Mouse (Mus musculus): ENCODE data around the gene Zfp652. TPM values are rescaled to one million over a fixed set of nuclear protein-coding genes. Genes with fewer than 3 reads are reported as not detected.
A peak's percentile ranks its signal among the peaks of the same experiment; 100 is the strongest.

Gene Zfp652
- total and polyA plus RNA-seq, 3 experiments: 57.0 to 261 (median 180) TPM

DNA sequence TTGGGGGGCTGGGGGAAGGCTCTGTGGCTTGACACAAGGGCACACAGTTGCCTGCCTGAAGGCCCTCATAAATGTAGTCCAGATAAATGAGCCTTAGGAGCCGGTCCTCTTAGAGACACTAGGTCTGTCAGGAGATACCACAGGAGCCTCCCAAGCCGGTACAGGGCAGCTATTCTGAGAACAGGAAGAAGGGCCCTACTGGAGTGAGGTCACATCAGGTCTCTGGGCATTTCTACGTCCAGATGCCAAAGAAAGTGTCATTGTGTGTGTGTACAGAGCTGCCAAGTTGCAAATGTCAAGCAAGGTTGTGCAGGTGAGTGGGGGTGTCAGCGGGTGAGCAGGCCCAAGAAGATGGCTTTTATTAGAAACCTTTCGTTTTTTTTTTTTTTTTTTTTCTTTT lies 83.1 kb downstream of the Zfp652 start:
- peaks cover 25% of the 10 kb centered on the region for H3K36me3 ChIP-seq (replicated peaks)
- no peaks in the 10 kb centered on the region; the same call in 1 of the 2 replicates for H3K27me3 ChIP-seq (ENCODE audit: insufficient read depth, low read length)
- ATAC-seq (ENCODE audit: extremely low read depth, insufficient number of reproducible peaks, low FRiP score, poor library complexity, severe bottlenecking) (no peak), DNase-seq (ENCODE audit: low spot score) (no peak)
- no peak for TF ChIP-seq GATA1 (IDR thresholded peaks at IDR 0.05; ENCODE audit: borderline replicate concordance, low read length)
- no peak for TF ChIP-seq GATA2 (IDR thresholded peaks at IDR 0.05; ENCODE audit: borderline replicate concordance, low read depth, low read length)
- TF ChIP-seq TAL1 (conservative IDR thresholded peaks at IDR 0.05; ENCODE audit: low read depth, low read length): no peak
- TF ChIP-seq CTCF (IDR thresholded peaks at IDR 0.05; ENCODE audit: low read depth, low read length): no peak
- no peak for TF ChIP-seq POLR2AphosphoS5 (IDR thresholded peaks at IDR 0.05; ENCODE audit: insufficient replicate concordance, low read depth, low read length)
- H3K9me3 ChIP-seq (replicated peaks): no peaks in the 10 kb centered on the region
- peaks cover 43% of the 10 kb centered on the region for H3K4me1 ChIP-seq (ENCODE audit: insufficient read depth, low read depth, low read length)
- H3K4me3 ChIP-seq (ENCODE audit: low read depth, low read length): no peak overlapping the region

GRCm38 (mm10) chr11:95805010-95805409 lies 92.5 kb downstream of the Zfp652 start:
- Histone ChIP-seq H3K27me3 (ENCODE audit: insufficient read depth, low read length) (no peaks in the 10 kb centered on the region), H3K36me3 (replicated peaks) (no peaks in the 10 kb centered on the region), H3K4me1 (ENCODE audit: insufficient read depth, low read depth, low read length) (peaks cover 69% of the 10 kb centered on the region), H3K9me3 (replicated peaks) (peaks cover 7% of the 10 kb centered on the region), H3K4me3 (ENCODE audit: low read depth, low read length) (no peak overlapping the region)
- no peak for DNase-seq (ENCODE audit: low spot score)
- no peak for ATAC-seq (ENCODE audit: extremely low read depth, insufficient number of reproducible peaks, low FRiP score, poor library complexity, severe bottlenecking)
- TF ChIP-seq GATA2 (IDR thresholded peaks at IDR 0.05; ENCODE audit: borderline replicate concordance, low read depth, low read length) (no peak), TAL1 (conservative IDR thresholded peaks at IDR 0.05; ENCODE audit: low read depth, low read length) (no peak), GATA1 (IDR thresholded peaks at IDR 0.05; ENCODE audit: borderline replicate concordance, low read length) (no peak), CTCF (IDR thresholded peaks at IDR 0.05; ENCODE audit: low read depth, low read length) (no peak), POLR2AphosphoS5 (IDR thresholded peaks at IDR 0.05; ENCODE audit: insufficient replicate concordance, low read depth, low read length) (no peak)

DNA sequence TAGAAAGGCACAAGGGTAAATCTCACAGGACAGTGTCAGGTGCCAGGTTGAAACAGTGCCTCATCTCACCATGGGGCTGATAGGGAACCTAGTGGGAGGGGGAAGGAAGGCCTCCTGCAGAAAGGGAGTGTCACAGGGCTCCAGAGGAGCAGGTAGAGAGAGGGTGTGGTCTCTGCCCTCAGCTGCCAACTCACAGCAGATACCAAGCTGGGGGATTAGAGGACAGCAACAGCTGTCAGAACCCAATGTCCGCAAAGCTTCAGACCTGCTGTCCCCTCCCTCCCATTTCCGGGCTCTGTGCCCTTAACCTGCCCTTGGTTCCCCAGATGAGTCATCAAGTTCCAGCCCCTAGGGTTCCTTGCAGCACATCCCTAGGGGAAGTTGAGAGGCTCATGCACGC lies 93.1 kb downstream of the Zfp652 start:
- peak; percentile 38; the same call in 1 of the 2 replicates for ATAC-seq (ENCODE audit: extremely low read depth, insufficient number of reproducible peaks, low FRiP score, poor library complexity, severe bottlenecking)
- H3K9me3 ChIP-seq (replicated peaks): peaks cover 7% of the 10 kb centered on the region
- H3K4me3 ChIP-seq (ENCODE audit: low read depth, low read length): peak overlapping the region; percentile 16; the same call in 1 of the 2 replicates
- H3K27me3 ChIP-seq (ENCODE audit: insufficient read depth, low read length): no peaks in the 10 kb centered on the region
- TF ChIP-seq CTCF (IDR thresholded peaks at IDR 0.05; ENCODE audit: low read depth, low read length) (no peak), GATA1 (IDR thresholded peaks at IDR 0.05; ENCODE audit: borderline replicate concordance, low read length) (no peak), GATA2 (IDR thresholded peaks at IDR 0.05; ENCODE audit: borderline replicate concordance, low read depth, low read length) (no peak), TAL1 (conservative IDR thresholded peaks at IDR 0.05; ENCODE audit: low read depth, low read length) (no peak), POLR2AphosphoS5 (IDR thresholded peaks at IDR 0.05; ENCODE audit: insufficient replicate concordance, low read depth, low read length) (no peak)
- DNase-seq (ENCODE audit: low spot score): no peak
- H3K36me3 ChIP-seq (replicated peaks): no peaks in the 10 kb centered on the region
- peaks cover 69% of the 10 kb centered on the region for H3K4me1 ChIP-seq (ENCODE audit: insufficient read depth, low read depth, low read length)

- H3K4me1 ChIP-seq (ENCODE audit: insufficient read depth, low read depth, low read length): peaks cover 73% of the 10 kb centered on the region
- ATAC-seq (ENCODE audit: extremely low read depth, insufficient number of reproducible peaks, low FRiP score, poor library complexity, severe bottlenecking): no peak
- H3K36me3 ChIP-seq (replicated peaks): no peaks in the 10 kb centered on the region
- TF ChIP-seq POLR2AphosphoS5 (IDR thresholded peaks at IDR 0.05; ENCODE audit: insufficient replicate concordance, low read depth, low read length): no peak
- TF ChIP-seq GATA1 (IDR thresholded peaks at IDR 0.05; ENCODE audit: borderline replicate concordance, low read length): no peak
- no peak for TF ChIP-seq CTCF (IDR thresholded peaks at IDR 0.05; ENCODE audit: low read depth, low read length)
- TF ChIP-seq GATA2 (IDR thresholded peaks at IDR 0.05; ENCODE audit: borderline replicate concordance, low read depth, low read length): no peak
- TF ChIP-seq TAL1 (conservative IDR thresholded peaks at IDR 0.05; ENCODE audit: low read depth, low read length): no peak
- peaks cover 7% of the 10 kb centered on the region for H3K9me3 ChIP-seq (replicated peaks)
- DNase-seq (ENCODE audit: low spot score): no peak
- H3K27me3 ChIP-seq (ENCODE audit: insufficient read depth, low read length): no peaks in the 10 kb centered on the region
- no peak overlapping the region for H3K4me3 ChIP-seq (ENCODE audit: low read depth, low read length)
Observed at GRCm38 (mm10) chr11:95807884-95808283, 95.4 kb downstream of the Zfp652 start.

DNA sequence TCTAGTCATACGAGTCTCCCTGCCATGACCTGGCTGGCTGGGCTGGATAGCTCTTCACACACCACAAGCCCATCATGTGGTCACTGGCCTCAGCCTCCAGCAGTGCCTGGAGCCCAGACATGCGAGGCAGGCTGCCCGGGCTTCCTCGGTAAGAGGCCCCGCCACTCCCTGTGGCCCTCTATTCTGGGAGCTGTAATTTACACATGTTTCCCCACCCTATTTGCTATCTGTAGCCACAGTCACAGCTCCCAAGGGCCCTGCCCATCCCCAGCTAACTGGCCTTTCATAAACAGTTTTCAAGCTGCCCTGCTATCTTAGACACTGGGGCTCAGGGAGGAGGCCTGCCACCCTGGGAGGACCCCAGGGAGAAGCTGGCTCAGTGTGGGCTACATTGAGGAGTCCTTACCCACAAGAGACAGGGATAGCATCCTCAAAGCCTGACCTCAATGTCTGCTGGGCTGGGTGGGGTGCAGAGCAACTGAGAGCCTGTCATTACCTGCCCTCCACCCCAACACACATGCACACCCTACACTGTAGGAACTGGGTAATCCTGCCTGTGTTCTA lies 96.1 kb downstream of the Zfp652 start:
- DNase-seq (ENCODE audit: low spot score) (no peak), ATAC-seq (ENCODE audit: extremely low read depth, insufficient number of reproducible peaks, low FRiP score, poor library complexity, severe bottlenecking) (peak; percentile 56)
- peak overlapping the region; percentile 14; the same call in 1 of the 2 replicates for H3K4me3 ChIP-seq (ENCODE audit: low read depth, low read length)
- H3K36me3 ChIP-seq (replicated peaks): no peaks in the 10 kb centered on the region
- TF ChIP-seq GATA1 (IDR thresholded peaks at IDR 0.05; ENCODE audit: borderline replicate concordance, low read length): no peak
- TF ChIP-seq POLR2AphosphoS5 (IDR thresholded peaks at IDR 0.05; ENCODE audit: insufficient replicate concordance, low read depth, low read length): no peak
- TF ChIP-seq GATA2 (IDR thresholded peaks at IDR 0.05; ENCODE audit: borderline replicate concordance, low read depth, low read length): no peak
- no peak for TF ChIP-seq CTCF (IDR thresholded peaks at IDR 0.05; ENCODE audit: low read depth, low read length)
- no peak for TF ChIP-seq TAL1 (conservative IDR thresholded peaks at IDR 0.05; ENCODE audit: low read depth, low read length)
- no peaks in the 10 kb centered on the region for H3K27me3 ChIP-seq (ENCODE audit: insufficient read depth, low read length)
- peaks cover 7% of the 10 kb centered on the region for H3K9me3 ChIP-seq (replicated peaks)
- H3K4me1 ChIP-seq (ENCODE audit: insufficient read depth, low read depth, low read length): peaks cover 72% of the 10 kb centered on the region

- no peak for TF ChIP-seq TAL1 (conservative IDR thresholded peaks at IDR 0.05; ENCODE audit: low read depth, low read length)
- no peak for TF ChIP-seq CTCF (IDR thresholded peaks at IDR 0.05; ENCODE audit: low read depth, low read length)
- TF ChIP-seq POLR2AphosphoS5 (IDR thresholded peaks at IDR 0.05; ENCODE audit: insufficient replicate concordance, low read depth, low read length): no peak
- no peak for TF ChIP-seq GATA1 (IDR thresholded peaks at IDR 0.05; ENCODE audit: borderline replicate concordance, low read length)
- no peak for TF ChIP-seq GATA2 (IDR thresholded peaks at IDR 0.05; ENCODE audit: borderline replicate concordance, low read depth, low read length)
- Histone ChIP-seq H3K9me3 (replicated peaks) (peaks cover 7% of the 10 kb centered on the region), H3K27me3 (ENCODE audit: insufficient read depth, low read length) (no peaks in the 10 kb centered on the region), H3K36me3 (replicated peaks) (no peaks in the 10 kb centered on the region), H3K4me1 (ENCODE audit: insufficient read depth, low read depth, low read length) (peaks cover 69% of the 10 kb centered on the region), H3K4me3 (ENCODE audit: low read depth, low read length) (peak overlapping the region; percentile 39; the same call in 1 of the 2 replicates)
- ATAC-seq (ENCODE audit: extremely low read depth, insufficient number of reproducible peaks, low FRiP score, poor library complexity, severe bottlenecking): no peak
- no peak for DNase-seq (ENCODE audit: low spot score)
Observed at GRCm38 (mm10) chr11:95809603-95810002, 97.1 kb downstream of the Zfp652 start.

All from G1E (cell line).